Mouse (Mus musculus) C2C12 (cell line): ENCODE measurements at regions not wholly inside any gene's neighbourhood (a gene's known extent, or its start where the extent isn't known, plus 50 kb on each side); places are given as distances from the start of the nearest gene placed in this dataset.

Source experiments
- CEBPB ChIP-seq: IDR thresholded peaks from one replicate; pipeline ENCODE4 v1.6.1; 2011; ENCODE audit warnings: low read depth, mild to moderate bottlenecking, control low read depth, moderate library complexity
- CTCF ChIP-seq: IDR thresholded peaks from one replicate; pipeline ENCODE4 v1.5.1; 2011; ENCODE audit not compliant: control insufficient read depth, insufficient read depth, insufficient read length
- FOSL1 ChIP-seq: IDR thresholded peaks from one replicate; pipeline ENCODE4 v1.8.0; 2011; ENCODE audit warnings: mild to moderate bottlenecking, low read length; ENCODE audit not compliant: poor library complexity, insufficient read depth, severe bottlenecking
- MAX ChIP-seq: IDR thresholded peaks from one replicate; pipeline ENCODE4 v1.6.1; 2011; ENCODE audit warnings: mild to moderate bottlenecking, control low read depth
- MYOD1 ChIP-seq: IDR thresholded peaks from one replicate; pipeline ENCODE4 v1.6.1; 2011; ENCODE audit warnings: low read depth; ENCODE audit not compliant: control insufficient read depth, insufficient read length
- MYOG ChIP-seq: IDR thresholded peaks from one replicate; pipeline ENCODE4 v1.6.1; 2011; ENCODE audit not compliant: control insufficient read depth, insufficient read length; ENCODE audit errors: extremely low read depth
- USF1 ChIP-seq: IDR thresholded peaks from one replicate; pipeline ENCODE4 v1.6.1; 2011; ENCODE audit warnings: low read depth, mild to moderate bottlenecking, control low read depth, moderate library complexity

- no peak for TF ChIP-seq CTCF
- TF ChIP-seq MAX = no peak
- no peak for TF ChIP-seq CEBPB
- TF ChIP-seq USF1 = no peak
- no peak for TF ChIP-seq MYOG
- TF ChIP-seq FOSL1 = no peak
- TF ChIP-seq MYOD1 = no peak
Measured at GRCm38 (mm10) chr10:117555044-117555443, 74.3 kb upstream of the Cpm start.
